Mouse (Mus musculus) kidney, adult 2 months (tissue): Measurements from ENCODE around the gene Aldh3b3.

Source experiments
- CTCF ChIP-seq: fragments of 200-500 bp; conservative IDR thresholded peaks from 2 replicates; pipeline ENCODE4 v1.5.1; 2011; ENCODE audit warnings: low read depth, mild to moderate bottlenecking, control low read depth, low read length, moderate library complexity, mixed read lengths; ENCODE audit not compliant: insufficient read depth, insufficient read length
- POLR2A ChIP-seq: fragments of 200-500 bp; IDR thresholded peaks from one replicate; pipeline ENCODE4 v1.6.1; 2011; ENCODE audit warnings: low read depth, low read length, control low read depth

DNA sequence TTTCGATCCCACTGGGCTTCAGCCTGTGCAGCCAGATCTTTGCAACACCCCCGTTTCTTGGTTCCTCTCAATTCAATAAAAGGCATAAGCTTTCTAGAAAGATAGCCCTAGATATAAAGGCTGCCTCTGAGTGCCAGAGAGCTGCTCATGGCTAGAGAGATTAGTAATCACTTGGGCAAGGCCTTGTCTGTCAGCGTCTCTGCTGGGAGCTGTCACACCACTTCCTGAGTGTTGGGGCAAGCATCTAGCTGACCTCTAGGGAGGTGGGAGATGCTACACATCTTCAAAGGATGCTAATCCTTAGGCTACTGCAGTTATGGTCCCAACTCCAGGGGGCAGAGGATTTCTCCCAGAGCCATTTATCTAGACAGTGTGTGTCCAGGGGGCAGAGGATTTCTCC is 8.8 kb downstream of the Aldh3b3 start:
- no peak for TF ChIP-seq CTCF
- no peak for TF ChIP-seq POLR2A
